Mouse (Mus musculus) stomach, embryonic 15.5 days (tissue): ENCODE measurements at regions not wholly inside any gene's neighbourhood (a gene's known extent, or its start where the extent isn't known, plus 50 kb on each side); places are given as distances from the start of the nearest gene placed in this dataset.
A peak's percentile ranks its signal among the peaks of the same experiment; 100 is the strongest.

Source experiments
- ATAC-seq: fragments of 200-750 bp; cut with Nextera tagmentation; 2 replicates; pipeline ENCODE4 v1.8.0; 2017; ENCODE audit warnings: low read depth, moderate number of reproducible peaks, moderate TSS enrichment; ENCODE audit not compliant: insufficient read depth, low FRiP score
- H3K27ac ChIP-seq: fragments of 300-500 bp; sonication (generic); 2 replicates; pipeline ENCODE4 v1.5.1; 2015; ENCODE audit warnings: mild to moderate bottlenecking, inconsistent platforms
- H3K27me3 ChIP-seq: fragments of 300-500 bp; sonication (generic); replicated peaks from 2 replicates; pipeline ENCODE4 v1.6.1; 2015; ENCODE audit warnings: inconsistent platforms
- H3K36me3 ChIP-seq: fragments of 300-500 bp; sonication (generic); 2 replicates; pipeline ENCODE4 v1.6.1; 2015; ENCODE audit warnings: inconsistent platforms
- H3K4me1 ChIP-seq: fragments of 300-500 bp; sonication (generic); 2 replicates; pipeline ENCODE4 v1.6.1; 2015; ENCODE audit warnings: inconsistent platforms
- H3K4me2 ChIP-seq: fragments of 300-500 bp; sonication (generic); 2 replicates; pipeline ENCODE4 v1.6.1; 2015; ENCODE audit warnings: mild to moderate bottlenecking, inconsistent platforms
- H3K4me3 ChIP-seq: fragments of 300-500 bp; sonication (generic); replicated peaks from 2 replicates; pipeline ENCODE4 v1.5.1; 2015; ENCODE audit warnings: inconsistent platforms
- H3K9ac ChIP-seq: fragments of 300-500 bp; sonication (generic); 2 replicates; pipeline ENCODE4 v1.6.1; 2015; ENCODE audit warnings: inconsistent platforms
- H3K9me3 ChIP-seq: fragments of 300-500 bp; sonication (generic); 2 replicates; pipeline ENCODE4 v1.6.1; 2016; ENCODE audit warnings: inconsistent platforms
- WGBS: fragments of 180-500 bp; shearing (Covaris S2); methylation state at CpG from one replicate; pipeline ENCODE4 v1.1.7; 2015; 5-methylcytosine and 5-hydroxymethylcytosine counted together

DNA sequence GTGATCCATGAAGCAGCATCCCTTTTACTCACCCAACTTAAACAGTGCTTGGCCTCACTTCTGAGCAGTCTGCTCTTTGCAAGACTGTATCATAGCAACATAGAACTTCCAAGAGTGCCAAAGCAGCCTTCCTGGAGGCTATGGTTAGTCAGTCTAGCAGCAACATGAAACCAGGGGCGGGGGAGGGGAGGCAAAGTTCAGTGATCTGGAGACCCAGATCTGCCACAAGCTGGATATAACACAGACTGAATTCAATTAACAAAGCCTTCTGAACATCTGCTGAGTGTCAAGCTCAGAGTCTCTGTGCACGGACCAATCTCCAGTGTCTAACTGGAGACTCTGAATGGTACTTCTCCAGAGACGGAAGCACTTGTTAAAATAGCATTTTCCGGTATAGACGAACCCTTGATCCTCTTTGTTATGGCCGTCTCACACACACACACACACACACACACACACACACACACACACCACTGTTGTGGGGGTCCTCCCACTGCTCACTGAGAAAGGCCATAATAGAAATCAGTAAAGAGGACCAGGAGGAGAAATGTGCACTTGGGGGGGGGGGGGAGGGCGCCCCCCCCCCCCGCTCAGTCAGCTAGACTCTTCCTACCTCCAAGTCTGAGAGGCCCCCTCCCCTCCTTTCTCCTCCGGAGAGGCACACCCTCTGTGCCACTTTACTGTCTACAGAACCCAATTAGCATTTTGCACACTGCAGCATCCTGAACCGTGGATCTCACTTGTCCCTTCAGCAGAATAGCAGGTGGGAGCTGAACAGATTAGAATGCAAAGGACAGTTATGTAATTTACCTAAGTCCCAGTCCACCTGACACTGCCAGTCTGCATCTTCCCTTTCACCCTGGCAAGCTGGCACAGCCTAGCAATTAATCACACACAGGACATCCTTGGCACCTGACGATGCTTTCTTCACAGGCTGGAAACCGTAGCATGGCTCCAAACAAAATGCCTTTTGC lies 112.3 kb upstream of the Slc22a22 start:
- H3K4me2 ChIP-seq, result no peak overlapping the region
- H3K36me3 ChIP-seq, result no peaks in the 10 kb centered on the region
- H3K4me1 ChIP-seq, result peaks cover 12% of the 10 kb centered on the region
- H3K9ac ChIP-seq, result no peak overlapping the region
- H3K4me3 ChIP-seq, result no peak overlapping the region
- H3K27ac ChIP-seq, result peak overlapping the region; percentile 48; the same call in 1 of the 2 replicates
- H3K9me3 ChIP-seq, result no peaks in the 10 kb centered on the region
- H3K27me3 ChIP-seq, result no peaks in the 10 kb centered on the region
- peak; percentile 80; the same call in 1 of the 2 replicates for ATAC-seq
- WGBS, result 34% methylated on average over 10 of the region's 12 CpGs

DNA sequence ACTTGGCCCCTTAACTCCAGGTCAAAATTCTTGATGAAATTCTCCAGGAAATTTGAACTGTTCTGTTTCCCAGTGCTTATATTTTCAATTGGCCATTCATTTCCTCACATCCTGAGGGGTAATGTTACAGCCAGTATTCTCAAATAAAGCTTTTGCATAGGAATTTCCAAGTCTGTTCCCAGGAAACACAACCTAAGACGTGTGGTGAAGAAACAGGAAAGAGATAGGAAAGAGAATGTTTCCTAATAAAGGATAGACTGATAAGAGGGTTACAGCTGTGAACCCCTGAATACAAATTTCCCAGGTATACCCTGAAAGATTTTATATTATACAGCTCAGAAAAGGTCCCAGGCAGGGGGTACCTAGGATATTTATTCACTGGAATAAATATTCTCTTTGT lies 108.0 kb upstream of the Slc22a22 start:
- no peaks in the 10 kb centered on the region for H3K36me3 ChIP-seq
- no peak overlapping the region for H3K4me3 ChIP-seq
- WGBS, result 35% methylated on average over 1 of the region's 1 CpGs
- peaks cover 5% of the 10 kb centered on the region; the same call in 1 of the 2 replicates for H3K4me1 ChIP-seq
- no peak for ATAC-seq
- H3K4me2 ChIP-seq, result no peak overlapping the region
- no peak overlapping the region for H3K27ac ChIP-seq
- no peaks in the 10 kb centered on the region for H3K27me3 ChIP-seq
- H3K9me3 ChIP-seq, result no peaks in the 10 kb centered on the region
- no peak overlapping the region for H3K9ac ChIP-seq

DNA sequence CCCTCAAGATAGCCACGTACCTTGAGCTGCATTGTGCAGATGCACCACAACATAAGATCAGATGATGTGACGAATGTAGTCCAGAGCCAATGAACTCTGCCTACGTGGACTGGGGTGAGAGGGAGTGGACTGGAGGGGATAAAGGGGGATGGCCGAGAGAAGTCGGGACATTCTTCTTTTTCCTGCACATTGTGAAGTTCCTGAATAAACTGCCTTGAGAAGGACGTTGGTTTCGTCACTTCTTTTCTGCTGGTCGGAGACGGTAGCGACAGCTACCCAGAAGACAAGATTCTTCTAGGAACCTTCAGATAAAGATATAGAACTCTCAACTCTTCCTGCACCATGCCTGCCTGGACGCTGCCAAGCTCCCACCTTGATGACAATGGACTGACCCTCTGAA lies 107.1 kb upstream of the Slc22a22 start:
- WGBS, result 84% methylated on average over 11 of the region's 11 CpGs
- Histone ChIP-seq H3K4me3 (no peak overlapping the region), H3K4me2 (no peak overlapping the region), H3K27ac (no peak overlapping the region), H3K9me3 (no peaks in the 10 kb centered on the region), H3K27me3 (no peaks in the 10 kb centered on the region), H3K4me1 (no peaks in the 10 kb centered on the region), H3K9ac (no peak overlapping the region), H3K36me3 (no peaks in the 10 kb centered on the region)
- no peak for ATAC-seq

DNA sequence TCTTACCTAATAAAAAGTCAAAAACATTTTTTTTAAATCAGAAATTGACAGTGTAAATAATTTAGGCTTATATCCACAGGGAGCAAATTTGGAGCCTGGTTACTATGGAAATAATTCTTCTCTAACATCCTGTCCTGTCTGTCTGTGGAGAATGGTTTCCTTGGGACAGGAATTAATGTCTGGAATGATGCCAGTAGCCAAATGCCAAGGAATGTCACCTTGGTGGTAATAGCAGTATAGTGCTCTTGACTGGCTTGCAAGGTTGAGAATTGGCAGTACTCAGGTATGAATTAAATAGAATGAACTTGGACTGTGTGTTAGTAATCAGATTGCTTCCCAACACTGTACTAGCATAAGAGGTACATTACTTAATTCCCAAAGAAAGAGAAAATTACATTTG lies 103.8 kb upstream of the Slc22a22 start:
- Histone ChIP-seq H3K4me2 (no peak overlapping the region), H3K9me3 (no peaks in the 10 kb centered on the region), H3K27me3 (no peaks in the 10 kb centered on the region), H3K36me3 (no peaks in the 10 kb centered on the region), H3K4me3 (no peak overlapping the region), H3K9ac (no peak overlapping the region), H3K4me1 (no peaks in the 10 kb centered on the region), H3K27ac (no peak overlapping the region)
- no peak for ATAC-seq

DNA sequence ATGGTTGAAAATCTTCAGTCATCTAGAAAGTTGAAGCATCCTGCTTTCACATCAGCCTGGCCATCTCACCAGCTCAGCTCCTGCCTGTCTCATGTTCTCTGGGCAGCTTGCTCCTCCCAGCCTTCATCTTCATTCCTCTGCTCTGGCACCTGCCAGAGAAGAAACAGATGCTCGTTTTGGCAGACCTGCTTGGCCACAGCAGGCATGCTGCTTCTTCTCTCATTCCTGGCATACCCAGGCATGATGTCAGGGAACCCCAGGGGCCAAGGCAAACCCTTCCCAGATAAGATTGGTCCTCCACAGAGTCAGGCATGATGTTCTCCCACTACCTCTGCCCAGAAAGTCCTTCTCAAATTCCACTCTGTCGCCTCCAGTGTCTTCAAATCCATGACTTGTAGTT lies 101.4 kb upstream of the Slc22a22 start:
- Histone ChIP-seq H3K27me3 (no peaks in the 10 kb centered on the region), H3K9ac (no peak overlapping the region), H3K36me3 (no peaks in the 10 kb centered on the region), H3K4me2 (no peak overlapping the region), H3K4me3 (no peak overlapping the region), H3K9me3 (no peaks in the 10 kb centered on the region), H3K27ac (no peak overlapping the region), H3K4me1 (no peaks in the 10 kb centered on the region)
- 53% methylated on average over 2 of the region's 2 CpGs for WGBS
- ATAC-seq, result no peak

DNA sequence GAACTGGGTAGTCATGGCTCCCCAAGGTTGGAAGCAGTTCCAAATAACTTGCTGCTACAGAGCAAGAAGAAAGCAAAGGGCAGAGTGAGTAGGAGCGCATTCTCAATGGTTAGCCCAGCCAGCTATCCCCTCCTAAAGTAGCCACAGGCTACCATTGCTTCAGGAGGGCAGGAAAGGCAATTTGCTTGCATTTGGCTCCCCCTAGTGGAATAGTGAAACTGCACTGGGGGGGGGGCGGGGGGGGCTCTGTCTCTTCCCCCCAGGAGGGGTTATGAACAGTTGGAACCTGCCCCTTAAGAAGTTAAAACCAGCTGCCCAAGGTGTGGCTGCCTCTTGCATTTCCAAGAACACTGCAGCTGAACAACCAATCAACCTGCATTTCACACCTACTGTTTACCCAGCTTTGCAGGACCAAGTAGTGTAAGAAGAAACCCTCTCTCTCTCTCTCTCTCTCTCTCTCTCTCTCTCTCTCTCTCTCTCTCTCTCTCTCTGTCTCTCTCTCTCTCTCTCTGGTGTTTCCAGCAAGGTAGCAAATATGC lies 96.7 kb upstream of the Slc22a22 start:
- H3K27me3 ChIP-seq, result no peaks in the 10 kb centered on the region
- H3K9ac ChIP-seq, result no peak overlapping the region
- H3K4me2 ChIP-seq, result no peak overlapping the region
- 44% methylated on average over 2 of the region's 2 CpGs for WGBS
- no peak overlapping the region for H3K27ac ChIP-seq
- H3K4me3 ChIP-seq, result no peak overlapping the region
- no peaks in the 10 kb centered on the region for H3K4me1 ChIP-seq
- no peaks in the 10 kb centered on the region for H3K9me3 ChIP-seq
- ATAC-seq, result peak; percentile 50
- no peaks in the 10 kb centered on the region for H3K36me3 ChIP-seq

DNA sequence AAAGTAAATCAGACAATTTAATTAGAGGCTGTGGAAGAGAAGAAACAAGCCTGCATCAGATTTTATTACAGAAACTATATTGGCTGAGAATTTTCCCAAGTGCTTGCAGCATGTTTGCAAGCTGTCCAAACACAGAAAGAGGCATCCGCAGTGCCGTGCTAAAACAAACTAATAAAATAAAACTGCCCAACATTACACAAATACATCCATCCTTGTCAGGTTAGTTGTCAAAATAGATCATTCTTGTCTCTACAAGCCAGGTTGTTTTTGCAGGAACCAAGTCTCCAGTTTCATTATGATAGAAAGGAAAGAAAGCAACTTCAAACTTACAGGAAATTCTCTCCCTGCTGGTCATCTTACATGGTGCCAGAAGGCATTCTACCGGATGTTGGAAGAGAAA lies 95.0 kb upstream of the Slc22a22 start:
- H3K9me3 ChIP-seq, result no peaks in the 10 kb centered on the region
- no peak overlapping the region for H3K4me2 ChIP-seq
- no peak overlapping the region for H3K9ac ChIP-seq
- no peak for ATAC-seq
- WGBS, result 47% methylated on average over 3 of the region's 3 CpGs
- H3K27ac ChIP-seq, result no peak overlapping the region
- H3K36me3 ChIP-seq, result no peaks in the 10 kb centered on the region
- H3K4me1 ChIP-seq, result 0 out of 2 replicates have a peak, but pooled peaks cover 4% of the 10 kb centered on the region
- H3K4me3 ChIP-seq, result no peak overlapping the region
- H3K27me3 ChIP-seq, result no peaks in the 10 kb centered on the region

DNA sequence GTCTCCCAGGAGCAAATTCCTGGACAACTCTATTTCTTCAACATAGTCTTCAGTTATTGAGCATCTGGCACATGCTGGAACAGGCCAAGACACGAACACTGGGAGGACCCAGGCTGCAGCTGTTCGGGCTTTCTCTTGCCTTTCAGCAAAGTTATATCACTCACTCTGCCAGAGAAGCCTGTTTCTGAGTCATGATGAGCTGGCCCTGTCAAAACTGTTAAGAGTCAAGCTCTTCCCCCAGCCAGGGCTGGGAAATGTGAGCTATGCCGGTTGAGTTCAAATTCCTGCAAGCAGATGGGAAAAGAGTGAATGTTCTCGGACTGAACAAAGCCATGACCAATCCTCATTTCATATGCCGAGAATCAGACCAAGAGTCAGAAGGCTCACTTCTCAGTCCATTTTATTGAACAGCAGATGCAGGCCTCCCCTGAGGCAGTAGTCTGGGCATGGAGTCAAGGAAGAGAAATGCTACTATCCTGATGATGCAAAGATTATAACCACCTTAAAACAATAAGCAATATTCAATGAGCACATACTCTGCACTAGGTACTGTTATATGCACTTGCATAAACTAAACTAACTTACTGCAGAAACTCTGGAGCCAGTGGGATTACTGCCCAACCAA lies 90.7 kb upstream of the Slc22a22 start:
- Histone ChIP-seq H3K4me2 (no peak overlapping the region), H3K27me3 (no peaks in the 10 kb centered on the region), H3K4me1 (0 out of 2 replicates have a peak, but pooled peaks cover 4% of the 10 kb centered on the region), H3K36me3 (no peaks in the 10 kb centered on the region), H3K4me3 (no peak overlapping the region), H3K9me3 (no peaks in the 10 kb centered on the region), H3K27ac (0 out of 2 replicates have a peak overlapping the region, but pooled peaks have one; percentile 31), H3K9ac (no peak overlapping the region)
- WGBS, result 50% methylated on average over 5 of the region's 5 CpGs
- peak; percentile 43; the same call in 1 of the 2 replicates for ATAC-seq

DNA sequence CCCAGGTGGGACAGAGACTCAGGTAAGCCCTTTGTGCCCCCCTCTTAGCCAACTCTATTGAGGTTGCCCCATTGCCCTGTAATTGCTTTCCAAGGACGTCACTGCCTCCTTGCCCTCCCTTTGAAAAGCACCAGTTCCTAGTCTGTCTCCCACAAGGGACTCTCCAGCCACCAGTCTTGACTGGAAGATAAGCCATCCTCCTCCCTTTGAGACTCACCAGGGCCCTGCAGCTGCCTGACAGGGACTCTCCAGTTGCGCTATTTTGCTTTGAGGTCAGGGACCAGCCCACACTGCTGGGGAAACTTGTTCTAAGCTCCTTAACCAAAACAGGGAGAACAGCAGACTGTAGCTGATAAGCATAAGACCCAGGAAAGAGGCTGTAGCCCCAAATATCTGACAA lies 69.7 kb upstream of the Slc22a22 start:
- Histone ChIP-seq H3K9me3 (no peaks in the 10 kb centered on the region), H3K9ac (no peak overlapping the region), H3K27me3 (no peaks in the 10 kb centered on the region), H3K36me3 (no peaks in the 10 kb centered on the region), H3K4me1 (no peaks in the 10 kb centered on the region), H3K4me2 (no peak overlapping the region), H3K27ac (no peak overlapping the region), H3K4me3 (no peak overlapping the region)
- no peak for ATAC-seq
- WGBS, result 34% methylated on average over 2 of the region's 2 CpGs

DNA sequence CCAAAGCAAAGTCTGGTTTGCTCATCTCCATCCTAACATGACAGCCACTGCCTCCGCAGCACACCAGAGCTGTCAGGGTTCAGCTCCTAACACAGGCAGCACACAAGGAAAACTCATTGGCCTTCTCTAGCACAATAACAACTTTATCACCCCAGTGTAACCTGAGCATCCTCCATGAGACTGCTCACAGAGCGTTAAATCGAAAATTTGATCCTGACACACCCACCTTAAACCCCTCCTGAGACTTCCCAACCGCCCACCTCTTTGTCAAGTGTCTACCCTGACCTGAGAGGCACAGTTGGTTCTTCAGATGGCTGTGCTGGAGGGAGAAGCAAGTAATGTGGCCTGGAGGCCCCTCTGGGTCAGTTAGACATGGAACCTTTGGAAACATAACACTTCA lies 67.7 kb upstream of the Slc22a22 start:
- Histone ChIP-seq H3K27ac (no peak overlapping the region), H3K27me3 (no peaks in the 10 kb centered on the region), H3K4me2 (no peak overlapping the region), H3K9me3 (no peaks in the 10 kb centered on the region), H3K4me1 (no peaks in the 10 kb centered on the region), H3K4me3 (no peak overlapping the region), H3K9ac (no peak overlapping the region), H3K36me3 (no peaks in the 10 kb centered on the region)
- WGBS, result 77% methylated on average over 4 of the region's 4 CpGs
- ATAC-seq, result no peak

DNA sequence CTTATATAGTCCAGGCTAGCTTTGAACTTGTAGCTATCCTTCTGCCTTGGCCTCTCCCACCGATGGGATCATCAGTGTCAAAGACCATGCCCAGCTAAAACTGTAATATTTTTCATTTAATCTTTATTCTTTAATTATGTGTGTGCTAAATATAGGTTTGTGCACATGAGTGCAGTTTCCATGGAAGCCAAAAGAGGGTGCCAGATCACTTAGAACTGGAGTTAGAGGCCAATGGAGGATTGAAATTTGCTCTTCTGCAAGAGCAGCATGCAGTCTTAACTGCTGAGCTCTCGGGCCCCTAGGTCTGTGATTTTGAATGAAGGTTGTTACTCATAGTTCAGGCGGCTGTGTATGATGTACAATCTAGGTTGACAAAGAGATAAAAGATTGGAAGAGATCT lies 66.6 kb upstream of the Slc22a22 start:
- H3K27ac ChIP-seq, result no peak overlapping the region
- H3K9ac ChIP-seq, result no peak overlapping the region
- 76% methylated on average over 3 of the region's 3 CpGs for WGBS
- no peaks in the 10 kb centered on the region for H3K36me3 ChIP-seq
- ATAC-seq, result no peak
- no peaks in the 10 kb centered on the region for H3K9me3 ChIP-seq
- no peaks in the 10 kb centered on the region for H3K27me3 ChIP-seq
- H3K4me2 ChIP-seq, result no peak overlapping the region
- no peak overlapping the region for H3K4me3 ChIP-seq
- H3K4me1 ChIP-seq, result no peaks in the 10 kb centered on the region

DNA sequence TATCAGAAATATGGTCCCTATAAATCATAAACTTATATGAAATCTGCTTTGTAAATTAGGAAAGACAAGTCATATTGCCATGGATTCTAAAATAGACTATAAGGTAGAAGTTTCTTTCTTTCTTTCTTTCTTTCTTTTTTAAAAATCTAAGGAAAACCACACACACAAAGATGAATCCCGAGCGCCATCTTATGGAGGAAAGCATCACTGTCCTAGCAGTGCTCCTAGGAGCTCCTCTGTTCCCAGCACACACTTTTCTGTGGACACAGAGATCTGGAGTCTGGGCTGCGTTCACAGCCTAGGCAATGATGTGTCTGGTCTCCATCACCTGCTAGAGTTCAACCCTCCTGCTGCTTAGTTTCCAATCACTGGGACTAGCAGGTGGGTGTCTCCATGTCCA lies 65.2 kb upstream of the Slc22a22 start:
- WGBS, result 26% methylated on average over 3 of the region's 3 CpGs
- H3K9ac ChIP-seq, result no peak overlapping the region
- H3K4me1 ChIP-seq, result no peaks in the 10 kb centered on the region
- H3K4me2 ChIP-seq, result no peak overlapping the region
- no peaks in the 10 kb centered on the region for H3K36me3 ChIP-seq
- ATAC-seq, result no peak
- H3K27me3 ChIP-seq, result no peaks in the 10 kb centered on the region
- no peak overlapping the region for H3K27ac ChIP-seq
- no peak overlapping the region for H3K4me3 ChIP-seq
- H3K9me3 ChIP-seq, result no peaks in the 10 kb centered on the region
